Mouse (Mus musculus) megakaryocyte progenitor cell, adult 5-6 weeks (primary cell): ENCODE data around the gene Mcrip2. TPM values are rescaled to one million over a fixed set of nuclear protein-coding genes. Genes with fewer than 3 reads are reported as not detected.

Experiments used
- ATAC-seq: replicated peaks from 2 replicates; pipeline ENCODE4 v1.8.0; 2016; ENCODE audit warnings: mild to moderate bottlenecking, moderate TSS enrichment, inconsistent platforms; ENCODE audit not compliant: poor library complexity
- total RNA-seq, 2 experiments: library from RNA; stranded (forward) in 1 of 2; stranded (reverse) in 1 of 2; fragments of 157-497, 149-512 nt in 1 of 2; fragments of 200-1000 nt in 1 of 2; gene quantifications; 2 replicates each; pipeline versions ENCODE4 v1.2.3 to v1.2.4; 2015 to 2017

The Mcrip2 gene
- total RNA-seq, 2 experiments from 2014 or later = 8.6 to 42.2 TPM

GRCm38 (mm10) chr17:25835301-25835700 is 33.3 kb downstream of the Mcrip2 start:
- ATAC-seq = no peak

- no peak for ATAC-seq
Observed at GRCm38 (mm10) chr17:25834595-25835222, 33.9 kb downstream of the Mcrip2 start.

DNA sequence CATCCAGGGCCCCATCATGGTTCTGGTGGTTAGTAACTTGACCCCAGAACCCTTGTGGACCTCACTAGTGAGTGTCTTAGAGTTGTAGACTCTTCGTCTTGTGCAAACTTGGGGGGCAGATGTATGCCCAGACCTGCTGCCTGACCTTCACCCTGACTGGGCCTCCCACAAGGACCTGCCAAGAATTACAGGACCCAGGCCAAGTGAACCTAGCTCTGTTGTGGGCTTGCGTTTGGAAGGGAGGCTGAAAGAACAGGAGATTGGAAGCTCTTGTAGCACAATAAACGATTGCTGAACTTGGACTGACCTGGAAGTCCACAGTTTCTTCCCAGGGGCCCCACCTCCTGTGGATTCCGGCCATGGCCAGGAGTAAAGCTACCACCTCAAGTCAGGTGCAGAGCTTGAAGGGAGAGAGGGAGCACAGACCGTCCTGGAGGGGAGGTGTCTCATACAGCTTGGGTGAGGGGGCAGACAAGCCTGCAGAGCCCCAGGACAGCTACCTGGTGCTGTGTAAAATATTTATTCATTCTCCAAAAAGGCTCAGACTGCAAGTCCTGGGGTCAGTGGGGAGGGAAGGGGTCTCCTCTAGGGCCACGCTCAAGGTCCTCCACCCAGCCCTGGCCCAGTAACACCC is 34.5 kb downstream of the Mcrip2 start:
- no peak for ATAC-seq

- ATAC-seq = peak; percentile 38
Observed at GRCm38 (mm10) chr17:25833291-25833663, 35.3 kb downstream of the Mcrip2 start, which contains the start of gene Stub1. Gene Stub1 (minus strand): TSS chr17:25833404.

DNA sequence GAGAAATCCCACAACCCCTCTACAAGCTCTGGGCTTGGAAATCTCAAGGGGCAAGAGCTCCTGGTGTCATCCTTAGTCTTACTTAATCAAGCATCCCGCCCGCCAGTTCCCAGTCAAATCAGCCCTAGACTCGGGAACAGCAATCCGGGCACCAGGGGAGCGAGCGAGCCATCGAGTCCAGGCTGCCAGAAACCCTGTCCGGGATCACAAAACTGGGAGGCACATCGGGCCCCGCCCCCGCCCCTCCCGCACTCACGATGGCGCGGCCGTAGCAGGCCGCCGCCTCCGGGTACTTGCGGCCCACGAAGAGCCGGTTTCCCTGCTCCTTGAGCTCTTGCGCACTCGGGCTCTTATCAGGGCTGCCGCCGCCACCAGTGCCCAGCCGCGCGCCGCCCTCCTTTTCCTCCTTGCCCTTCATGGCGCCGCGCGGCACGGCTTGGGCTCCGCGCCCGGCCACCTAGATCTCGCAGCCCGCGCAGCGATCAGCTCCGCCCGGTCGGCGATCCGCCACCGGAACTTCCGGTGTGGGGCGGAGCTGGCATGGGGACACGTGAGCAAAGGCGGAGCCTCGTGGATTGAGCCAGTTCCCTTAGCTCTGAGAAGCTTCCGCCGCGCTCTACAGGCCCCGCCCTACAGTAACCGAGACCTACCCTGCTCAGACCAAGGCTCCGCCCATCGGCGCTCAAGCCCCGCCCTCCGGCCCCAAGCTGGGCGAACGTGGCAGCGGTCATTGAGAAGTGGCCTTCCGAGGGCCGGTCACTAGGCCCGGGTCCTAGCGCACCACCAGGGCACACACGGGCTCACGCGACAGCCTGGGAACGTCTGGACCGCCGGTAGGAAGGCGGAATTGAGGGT is 35.9 kb downstream of the Mcrip2 start:
- ATAC-seq = peak; percentile 71

GRCm38 (mm10) chr17:25831451-25832281 is 36.9 kb downstream of the Mcrip2 start:
- ATAC-seq = no peak

GRCm38 (mm10) chr17:25830806-25831431 is 37.6 kb downstream of the Mcrip2 start:
- ATAC-seq = no peak

- no peak for ATAC-seq
Observed at GRCm38 (mm10) chr17:25830200-25830753, 38.3 kb downstream of the Mcrip2 start.

DNA sequence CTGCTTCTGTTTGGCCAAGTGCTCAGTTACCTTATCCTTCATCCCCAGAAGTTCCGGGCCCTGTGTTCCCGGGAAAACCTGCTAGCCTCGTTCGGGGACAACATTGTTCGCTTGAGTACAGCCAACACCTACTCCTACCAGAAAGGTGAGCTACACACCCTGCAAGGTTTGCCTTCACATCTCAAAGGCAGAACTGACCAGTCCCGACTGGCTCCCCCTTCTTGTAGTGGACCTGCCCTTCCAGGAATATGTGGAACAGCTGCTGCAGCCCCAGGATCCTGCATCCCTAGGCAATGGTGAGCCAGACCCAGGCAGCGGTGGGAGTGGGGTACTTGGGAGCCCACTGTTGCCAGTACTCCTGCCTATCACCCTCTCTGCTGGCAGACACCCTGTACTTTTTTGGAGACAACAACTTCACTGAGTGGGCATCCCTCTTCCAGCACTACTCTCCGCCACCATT is 39.0 kb downstream of the Mcrip2 start:
- no peak for ATAC-seq

DNA sequence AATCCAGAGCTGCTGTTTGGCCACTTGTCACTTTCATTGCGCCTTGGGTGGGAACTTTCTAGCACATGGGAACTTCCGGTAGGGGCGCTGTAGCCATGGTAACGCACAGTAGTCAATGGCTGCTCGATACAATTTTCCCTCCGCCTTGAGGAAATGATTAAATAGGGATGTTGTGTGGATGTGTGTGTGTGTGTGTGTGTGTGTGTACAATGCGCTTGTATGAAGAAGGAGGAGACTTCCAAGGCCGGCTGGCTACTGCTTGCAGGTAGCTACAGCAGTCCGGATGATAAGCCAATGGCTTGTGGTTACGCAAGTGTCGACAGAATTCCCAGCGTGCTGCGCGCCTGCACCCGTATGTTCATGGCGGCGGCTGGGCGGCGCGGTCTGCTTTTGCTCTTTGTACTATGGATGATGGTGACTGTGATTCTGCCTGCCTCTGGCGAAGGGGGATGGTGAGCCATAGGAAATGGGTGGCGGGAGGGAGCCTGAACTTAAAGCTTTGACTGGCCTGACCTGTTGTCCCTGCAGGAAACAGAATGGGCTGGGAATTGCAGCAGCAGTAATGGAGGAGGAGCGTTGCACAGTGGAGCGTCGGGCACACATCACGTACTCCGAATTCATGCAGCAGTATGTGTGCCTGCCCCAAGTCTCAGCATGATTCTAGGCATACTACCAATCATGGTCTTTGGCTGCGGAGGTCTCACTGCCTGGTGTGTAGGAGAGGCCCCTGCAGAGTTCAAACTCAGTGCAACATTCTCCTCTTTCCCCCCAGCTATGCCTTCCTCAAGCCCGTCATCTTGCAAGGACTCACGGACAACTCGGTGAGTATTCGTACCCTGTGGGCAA is 39.6 kb downstream of the Mcrip2 start, which contains the start of gene Jmjd8:
Gene Jmjd8 (plus strand): TSS at position 156 of the 846 bp plus-strand sequence.
- peak; percentile 56 for ATAC-seq

GRCm38 (mm10) chr17:25828223-25828594 is 40.4 kb downstream of the Mcrip2 start:
- ATAC-seq = no peak

- no peak for ATAC-seq
Observed at GRCm38 (mm10) chr17:25827546-25828222, 40.9 kb downstream of the Mcrip2 start.

DNA sequence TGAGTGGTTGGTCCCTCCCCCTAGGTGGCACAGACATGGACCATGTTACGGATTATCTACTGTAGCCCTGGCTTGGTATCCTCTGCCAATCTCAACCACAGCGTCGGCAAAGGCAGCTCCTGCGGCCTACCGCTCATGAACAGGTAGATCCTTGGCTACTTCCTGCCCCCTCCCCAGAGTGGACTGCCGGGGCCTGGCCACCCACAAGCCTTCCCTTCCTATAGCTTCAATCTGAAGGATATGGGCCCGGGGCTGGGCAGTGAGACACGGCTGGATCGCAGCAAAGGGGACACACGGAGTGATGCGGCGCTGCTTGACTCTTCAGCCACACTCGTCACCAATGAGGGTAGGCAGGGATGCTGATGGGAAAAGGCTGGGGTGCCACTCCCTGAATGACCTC is 41.6 kb downstream of the Mcrip2 start:
- ATAC-seq = no peak

DNA sequence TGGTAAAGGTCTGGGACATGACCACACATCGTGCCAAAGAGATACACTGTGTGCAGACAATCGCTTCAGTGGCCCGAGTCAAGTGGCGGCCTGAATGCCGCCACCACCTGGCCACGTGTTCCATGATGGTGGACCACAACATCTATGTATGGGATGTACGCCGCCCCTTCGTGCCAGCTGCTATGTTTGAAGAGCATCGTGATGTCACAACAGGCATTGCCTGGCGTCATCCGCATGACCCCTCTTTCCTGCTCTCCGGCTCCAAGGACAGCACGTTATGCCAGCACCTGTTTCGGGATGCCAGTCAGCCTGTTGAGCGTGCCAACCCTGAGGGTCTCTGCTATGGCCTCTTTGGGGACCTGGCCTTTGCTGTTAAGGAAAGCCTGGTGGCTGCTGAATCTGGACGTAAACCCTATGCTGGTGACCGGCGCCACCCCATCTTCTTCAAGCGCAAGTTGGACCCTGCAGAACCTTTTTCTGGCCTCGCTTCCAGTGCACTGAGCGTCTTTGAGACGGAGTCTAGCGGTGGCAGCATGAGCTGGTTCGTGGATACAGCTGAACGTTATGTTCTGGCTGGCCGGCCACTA is 42.5 kb downstream of the Mcrip2 start:
- ATAC-seq = no peak

GRCm38 (mm10) chr17:25825311-25825710 is 43.3 kb downstream of the Mcrip2 start:
- no peak for ATAC-seq

- ATAC-seq = no peak
Observed at GRCm38 (mm10) chr17:25824362-25825142, 44.0 kb downstream of the Mcrip2 start.

GRCm38 (mm10) chr17:25823452-25823851 is 45.1 kb downstream of the Mcrip2 start, which contains the start of gene Wdr24:
Gene Wdr24 (plus strand): TSS chr17:25823627.
- ATAC-seq = peak; percentile 90
